Mouse (Mus musculus) bone marrow, adult 2 months (tissue): ENCODE results near the gene Pigv.

Experiments
- CTCF ChIP-seq: fragments of 200-500 bp; IDR thresholded peaks from 2 replicates; pipeline ENCODE4 v1.5.1; 2011; ENCODE audit warnings: low read length, control low read depth; ENCODE audit not compliant: control insufficient read depth, insufficient read depth
- POLR2A ChIP-seq: fragments of 200-500 bp; IDR thresholded peaks from 2 replicates; pipeline ENCODE4 v1.6.1; 2011; ENCODE audit warnings: low read depth, mild to moderate bottlenecking, control low read depth, low read length, borderline replicate concordance; ENCODE audit not compliant: control insufficient read depth

DNA sequence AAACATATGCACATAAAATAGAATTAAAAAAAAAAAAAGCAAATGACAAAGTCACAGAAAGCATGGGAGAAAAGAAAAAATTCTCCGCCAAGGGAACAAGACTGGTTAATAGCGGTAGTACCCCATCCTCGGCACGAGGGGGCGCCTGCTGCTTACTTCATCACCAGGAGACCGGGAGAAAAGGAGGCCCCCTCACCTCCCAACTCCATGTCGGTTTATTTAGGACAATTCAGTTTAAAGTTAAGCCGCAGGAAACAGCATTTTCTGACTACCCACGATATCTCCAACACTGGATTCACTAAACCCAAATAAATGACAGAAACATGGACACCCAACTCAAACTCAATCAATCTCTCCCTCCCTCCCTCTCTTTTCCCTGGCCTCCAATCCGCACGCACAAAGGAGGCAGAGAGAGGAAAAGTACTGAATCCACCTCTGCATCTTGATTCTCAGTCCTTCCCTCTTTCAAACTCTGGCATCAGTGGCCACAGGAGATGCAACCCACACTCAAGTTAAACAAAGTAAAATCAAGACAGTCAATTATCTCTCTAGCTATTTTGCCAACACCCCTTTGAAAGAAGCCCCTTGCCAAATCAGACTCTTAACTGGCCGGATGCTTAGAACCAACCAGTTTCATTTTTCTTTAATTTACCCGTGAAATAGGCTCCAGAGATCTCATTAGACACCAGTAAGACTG, 1.1 kb downstream of the Pigv start:
- 0 out of 2 replicates have a peak, but pooled peaks have one; percentile 5 for TF ChIP-seq POLR2A
- TF ChIP-seq CTCF = peak; percentile 80
